Mouse (Mus musculus) ZHBTc4 (cell line): Measurements from ENCODE around the gene Fgfr4.

Experiments used
- DNase-seq: peaks from one replicate; pipeline ENCODE4 v3.0.0-alpha.2; 2011; ENCODE audit warnings: low read depth, low spot score

Fgfr4 gene

DNA sequence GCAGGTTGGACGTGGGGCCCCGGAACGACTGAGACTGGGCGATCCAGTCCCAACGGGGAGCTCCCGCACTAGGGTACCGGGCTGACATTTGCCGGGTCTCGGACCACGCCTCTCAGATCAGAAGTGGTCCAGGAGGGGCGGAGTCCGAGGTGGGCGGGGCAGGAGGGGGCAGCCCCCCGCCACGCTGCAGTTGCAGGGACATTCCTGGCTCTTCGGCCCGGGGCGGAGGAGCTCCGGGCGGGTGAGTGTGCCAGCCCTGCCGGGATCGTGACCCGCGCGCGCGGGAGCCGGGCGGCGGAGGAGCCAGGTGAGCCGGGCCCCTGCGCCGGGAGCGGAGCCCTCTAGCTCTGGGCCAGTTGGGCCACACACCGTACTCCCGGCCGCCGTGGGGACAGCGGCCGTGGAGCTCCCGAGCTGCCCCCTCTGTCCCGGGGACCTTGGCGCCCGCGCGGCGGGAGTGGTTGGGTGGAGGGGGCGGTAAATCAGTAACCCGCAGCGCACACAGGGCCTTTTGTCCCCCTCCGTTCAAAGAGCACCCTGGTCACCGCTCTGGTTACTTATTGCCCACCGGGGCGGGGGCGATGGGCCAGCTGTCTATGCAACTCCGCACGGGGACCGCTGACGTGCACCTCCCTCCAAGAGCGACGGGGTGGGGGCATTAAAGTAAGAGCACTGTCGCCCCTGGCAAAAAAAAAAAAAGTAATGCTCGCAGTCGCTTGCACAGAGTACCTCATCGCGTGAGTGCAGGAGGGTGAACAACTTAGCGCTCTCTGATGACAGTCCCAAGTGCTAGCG lies at the start of gene Fgfr4:
TSS of gene Fgfr4 (plus strand) at position 20 of the 795 bp plus-strand sequence.
- DNase-seq = peak; percentile 88

GRCm38 (mm10) chr13:55103351-55103750 lies 49.1 kb upstream of the Fgfr4 start:
- no peak for DNase-seq

DNA sequence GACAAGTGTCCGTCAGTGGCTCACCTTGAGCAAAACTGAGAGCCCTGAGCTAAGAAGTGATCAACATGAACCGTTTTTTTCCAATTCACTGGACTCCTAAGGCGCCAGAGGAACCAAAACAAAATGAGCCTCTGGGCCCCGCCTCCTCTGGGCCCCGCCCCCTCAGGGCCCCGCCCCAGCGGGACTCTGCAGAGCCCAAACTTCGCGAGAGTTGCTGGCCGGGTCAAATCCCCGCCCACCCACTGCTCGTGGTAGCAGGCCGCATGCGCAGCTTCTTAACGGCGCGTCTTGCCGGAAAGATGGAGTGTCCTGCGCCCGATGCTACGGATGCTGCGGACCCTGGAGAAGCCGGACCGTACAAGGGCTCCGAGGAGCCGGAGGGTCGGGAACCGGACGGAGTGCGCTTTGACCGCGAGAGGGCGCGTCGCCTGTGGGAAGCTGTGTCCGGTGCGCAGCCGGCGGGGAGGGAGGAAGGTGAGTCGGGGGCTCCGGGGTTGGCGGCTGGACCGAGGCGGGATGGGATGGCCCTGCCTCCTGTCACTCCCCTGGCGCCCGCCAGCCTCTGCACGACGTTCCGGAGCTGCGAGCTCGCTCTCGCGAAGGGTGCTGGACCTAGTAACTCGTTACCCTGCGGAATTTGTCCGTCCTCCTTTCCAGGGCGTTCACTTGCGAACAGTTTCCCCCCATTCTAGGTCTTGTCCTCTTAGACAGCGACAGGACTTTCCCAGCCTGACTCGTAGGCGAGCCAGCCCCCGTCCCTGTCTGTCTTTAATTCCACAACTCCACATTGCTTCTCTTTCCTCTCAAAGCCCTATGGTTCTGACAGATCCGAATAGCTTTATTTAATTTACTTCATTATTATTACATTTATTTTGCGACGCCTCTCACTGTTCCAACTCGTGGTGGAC lies 47.1 kb upstream of the Fgfr4 start, which contains the start of gene Zfp346:
TSS of gene Zfp346 (plus strand) at position 267 of the 908 bp plus-strand sequence.
- peak; percentile 98 for DNase-seq

GRCm38 (mm10) chr13:55105953-55106691 lies 46.3 kb upstream of the Fgfr4 start:
- DNase-seq = no peak

DNA sequence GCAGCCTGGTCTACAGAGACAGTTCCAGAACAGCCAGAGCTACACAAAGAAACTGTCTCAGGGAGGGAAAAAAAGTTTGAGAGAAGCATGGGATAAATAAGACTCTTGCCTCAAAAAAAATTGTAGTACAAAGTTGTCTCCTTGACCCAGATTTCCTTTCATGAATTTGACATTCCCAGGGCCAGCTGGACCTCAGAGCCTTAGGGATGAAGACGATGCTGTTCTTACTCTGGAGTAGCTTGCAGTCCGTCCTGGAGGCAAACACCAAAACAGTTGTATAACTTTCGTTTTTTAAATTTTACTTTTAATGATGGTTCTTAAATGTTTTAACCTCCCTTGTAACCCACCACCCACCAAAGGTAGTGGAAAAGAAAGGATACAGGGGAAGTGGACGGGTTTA lies 45.3 kb upstream of the Fgfr4 start:
- DNase-seq = no peak

- no peak for DNase-seq
Observed at GRCm38 (mm10) chr13:55107694-55108093, 44.7 kb upstream of the Fgfr4 start.

DNA sequence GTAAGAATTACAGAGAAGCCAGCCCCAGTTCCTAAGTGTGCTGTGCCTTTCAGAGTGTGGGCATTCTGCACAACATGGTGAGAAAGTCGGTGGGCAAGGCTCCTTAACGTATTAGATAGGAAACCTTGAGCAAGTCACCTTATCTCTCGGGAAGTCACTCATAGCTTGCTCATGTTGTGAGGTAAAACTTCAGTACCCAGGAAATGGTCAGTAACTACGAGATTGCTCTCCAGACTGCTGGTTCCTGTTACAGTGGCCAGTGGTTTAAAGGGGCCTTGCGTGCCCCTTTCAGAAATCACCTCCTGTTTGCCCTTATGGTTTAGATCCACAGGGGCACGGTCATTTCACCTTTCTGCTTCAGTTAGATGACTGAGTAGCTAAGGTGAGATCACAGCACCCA lies 38.1 kb upstream of the Fgfr4 start:
- DNase-seq = no peak

DNA sequence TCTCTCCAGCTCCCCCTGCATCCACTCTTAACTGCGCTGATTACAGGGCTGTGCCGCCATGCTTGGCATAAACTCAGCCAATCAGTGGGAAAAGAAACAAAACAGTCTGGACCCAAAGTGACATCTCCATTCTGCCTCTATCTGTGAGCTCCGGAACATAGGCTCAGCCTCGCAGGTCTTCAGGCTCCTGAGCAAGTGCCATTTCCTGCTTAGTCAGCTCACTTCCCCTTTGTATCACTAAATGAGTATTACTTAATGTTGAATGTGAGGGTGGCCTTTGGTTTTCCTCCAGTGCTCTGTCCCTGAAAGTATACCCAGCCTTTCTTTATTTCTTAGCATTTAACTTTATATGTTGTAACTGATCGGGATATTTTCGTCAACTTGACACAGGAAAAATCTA lies 27.5 kb upstream of the Fgfr4 start:
- no peak for DNase-seq

- no peak for DNase-seq
Observed at GRCm38 (mm10) chr13:55133448-55133847, 19.0 kb upstream of the Fgfr4 start, which contains the start of gene Gm17617. Gene Gm17617, minus strand, starts transcription at chr13:55133548.

DNA sequence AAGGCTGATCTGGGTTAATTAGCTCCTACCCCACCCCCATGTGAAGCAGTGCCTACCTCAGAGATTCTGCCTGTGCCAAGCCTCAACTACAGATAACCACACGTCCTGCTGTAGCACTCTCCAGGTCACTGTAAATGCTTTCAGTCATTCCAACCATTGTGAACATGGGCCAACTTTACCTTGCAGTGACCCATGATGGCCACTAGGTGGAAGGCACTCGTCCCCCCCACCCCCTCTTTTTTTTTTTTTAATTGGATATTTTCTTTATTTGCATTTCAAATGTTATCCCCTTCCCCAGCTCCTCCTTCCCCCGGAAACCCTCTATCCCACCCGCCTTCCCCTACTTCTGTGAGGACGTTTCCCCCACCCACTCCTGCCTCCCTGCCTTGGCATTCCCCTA lies 17.1 kb upstream of the Fgfr4 start:
- DNase-seq = peak; percentile 57

- no peak for DNase-seq
Observed at GRCm38 (mm10) chr13:55140271-55140670, 12.2 kb upstream of the Fgfr4 start.

DNA sequence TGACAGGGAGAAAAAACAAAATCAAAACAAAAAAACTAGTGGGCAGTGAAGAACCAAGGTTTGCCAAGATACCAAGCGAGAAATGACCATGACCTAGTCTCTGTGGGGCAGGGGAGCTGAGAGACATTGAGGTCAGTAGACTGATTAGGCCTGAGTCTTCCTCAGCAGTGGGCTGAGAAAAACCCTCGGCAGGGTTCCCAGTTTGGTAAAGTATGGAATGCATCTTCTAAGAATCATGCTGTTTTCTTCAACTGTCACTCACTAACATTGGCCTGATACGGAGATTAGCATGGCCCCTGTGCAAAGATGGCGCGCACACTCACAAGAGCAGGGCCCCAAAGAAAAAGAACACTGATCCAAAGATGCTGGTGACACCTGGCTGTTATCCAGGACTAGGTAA lies 1.5 kb downstream of the Fgfr4 start:
- DNase-seq = no peak

- no peak for DNase-seq
Observed at GRCm38 (mm10) chr13:55162365-55162764, 9.9 kb downstream of the Fgfr4 start.

- no peak for DNase-seq
Observed at GRCm38 (mm10) chr13:55163553-55163952, 11.1 kb downstream of the Fgfr4 start.

- no peak for DNase-seq
Observed at GRCm38 (mm10) chr13:55165831-55166339, 13.4 kb downstream of the Fgfr4 start.

GRCm38 (mm10) chr13:55166806-55167725 lies 14.6 kb downstream of the Fgfr4 start:
- peak; percentile 96 for DNase-seq

DNA sequence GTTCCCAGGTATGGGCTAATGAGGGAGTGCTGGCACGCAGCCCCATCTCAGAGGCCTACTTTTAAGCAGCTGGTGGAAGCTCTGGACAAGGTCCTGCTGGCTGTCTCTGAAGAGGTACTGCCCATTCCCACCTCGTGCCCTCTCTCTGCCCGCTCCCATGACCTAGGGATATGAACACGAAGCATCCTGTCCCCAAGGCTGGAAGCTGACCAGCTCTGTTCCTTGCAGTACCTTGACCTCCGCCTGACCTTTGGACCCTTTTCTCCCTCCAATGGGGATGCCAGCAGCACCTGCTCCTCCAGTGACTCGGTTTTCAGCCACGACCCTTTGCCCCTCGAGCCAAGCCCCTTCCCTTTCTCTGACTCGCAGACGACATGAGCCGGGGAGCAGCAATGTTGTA lies 15.4 kb downstream of the Fgfr4 start:
- DNase-seq = no peak

DNA sequence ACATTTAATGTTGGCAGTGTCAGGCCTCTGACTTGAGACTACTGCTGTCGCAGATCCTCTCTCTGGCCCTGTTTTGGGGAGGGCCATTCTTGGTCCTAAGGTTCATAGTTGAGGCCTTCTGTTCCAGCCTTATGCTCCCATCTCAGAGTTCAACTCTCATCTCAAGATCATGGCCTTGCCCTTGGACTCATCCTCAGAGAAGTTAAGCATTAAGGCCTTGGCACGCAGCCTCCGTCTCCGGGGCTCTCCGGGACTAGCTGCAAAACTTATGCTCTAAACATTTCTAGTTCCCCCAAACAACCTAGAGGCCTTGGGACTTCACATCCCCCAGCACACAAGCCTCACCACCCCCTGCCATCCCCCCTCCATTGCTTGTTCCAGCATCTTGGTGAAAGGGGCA lies 15.8 kb downstream of the Fgfr4 start:
- DNase-seq = no peak

DNA sequence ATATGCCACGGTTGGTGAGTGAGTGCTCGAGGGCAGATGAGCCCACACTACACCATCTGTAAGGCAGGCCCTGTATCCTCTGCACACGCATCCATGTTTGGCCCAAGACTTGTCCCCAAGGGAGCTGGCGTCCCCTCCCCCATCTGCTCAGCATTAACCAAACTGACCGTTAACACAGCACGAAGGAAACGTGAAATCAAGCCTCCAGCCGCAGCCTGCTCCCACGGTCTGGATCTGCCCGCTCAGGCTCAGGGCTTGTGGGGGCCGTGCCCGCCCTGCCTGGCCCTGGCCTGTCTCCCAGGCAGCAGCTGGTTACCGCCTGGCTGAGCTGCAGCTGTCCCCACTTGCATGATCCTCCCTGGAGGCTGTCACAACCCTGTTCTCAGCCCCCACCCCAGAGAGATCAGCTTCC lies 16.5 kb downstream of the Fgfr4 start:
- peak; percentile 46 for DNase-seq

DNA sequence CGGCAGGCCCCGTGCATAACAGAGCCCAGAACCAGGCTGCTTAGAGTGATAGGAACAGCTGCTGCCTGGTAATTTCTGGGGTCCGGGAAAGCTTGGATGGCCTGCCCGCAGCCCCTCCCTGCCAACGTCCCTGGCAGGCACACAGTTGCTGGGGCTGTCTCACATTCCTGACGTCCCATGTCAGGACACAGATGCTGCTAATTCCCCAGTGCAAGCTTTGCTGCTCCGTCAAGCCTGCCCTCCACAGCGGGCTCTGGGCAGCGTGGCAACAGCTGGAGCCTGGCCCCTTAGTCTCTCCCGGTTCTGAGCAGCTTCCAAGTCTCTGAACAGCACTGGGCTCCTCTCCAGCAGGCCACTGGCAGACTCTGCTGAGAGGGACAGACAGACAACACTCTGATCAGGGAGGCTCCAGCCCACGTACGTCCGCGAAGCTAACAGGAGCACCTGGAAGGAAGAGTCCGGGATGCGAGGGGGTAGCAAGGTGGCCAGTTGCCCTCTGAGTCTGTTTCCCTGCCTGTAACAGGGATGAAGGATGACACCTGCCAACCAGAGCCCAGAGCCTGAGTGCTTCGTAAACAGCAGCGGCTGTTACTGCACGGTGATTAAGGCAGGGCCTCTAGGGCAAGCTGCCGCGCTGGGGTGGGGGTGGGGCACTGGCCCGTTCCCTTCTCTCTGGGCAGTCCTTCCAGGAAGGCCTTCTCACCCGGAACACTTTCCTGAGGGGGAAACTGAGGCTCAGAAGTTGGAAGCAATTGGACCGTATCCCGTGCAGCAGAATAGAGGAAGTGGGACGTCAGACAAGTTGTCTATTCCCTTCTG lies 19.3 kb downstream of the Fgfr4 start:
- DNase-seq = no peak
